Mouse (Mus musculus): ENCODE results near the gene Ubtf. TPM values are rescaled to one million over a fixed set of nuclear protein-coding genes. Genes with fewer than 3 reads are reported as not detected.

Ubtf gene
- total RNA-seq, 2 experiments from 2014 or later: 34.1 to 131 TPM

GRCm38 (mm10) chr11:102268520-102269244, 50.9 kb downstream of the Ubtf start, which contains the start of gene Asb16:
Gene Asb16 (plus strand): TSS chr11:102268743.
- ATAC-seq (replicated peaks; ENCODE audit: poor library complexity): no peak

- ATAC-seq (replicated peaks; ENCODE audit: poor library complexity): peak; percentile 95
These were observed 52.1 kb downstream of the Ubtf start for GRCm38 (mm10) chr11:102267480-102267879.

- ATAC-seq (replicated peaks; ENCODE audit: poor library complexity): no peak
These were observed 52.7 kb downstream of the Ubtf start for GRCm38 (mm10) chr11:102266631-102267355.

GRCm38 (mm10) chr11:102265816-102266215, 53.7 kb downstream of the Ubtf start:
- ATAC-seq (replicated peaks; ENCODE audit: poor library complexity): no peak

GRCm38 (mm10) chr11:102263211-102263610, 56.3 kb downstream of the Ubtf start:
- ATAC-seq (replicated peaks; ENCODE audit: poor library complexity): no peak

GRCm38 (mm10) chr11:102258521-102258920, 61.0 kb downstream of the Ubtf start:
- ATAC-seq (replicated peaks; ENCODE audit: poor library complexity): peak; percentile 65

- no peak for ATAC-seq (replicated peaks; ENCODE audit: poor library complexity)
These were observed 61.4 kb downstream of the Ubtf start for GRCm38 (mm10) chr11:102258095-102258494.

GRCm38 (mm10) chr11:102257514-102257913, 62.0 kb downstream of the Ubtf start:
- peak; percentile 66 for ATAC-seq (replicated peaks; ENCODE audit: poor library complexity)

Other genes with a start within 250 kb of the Ubtf start
- gene Mpp2, start 231.2 kb downstream of the Ubtf start, total RNA-seq (2015): 0.22 and 0.24 TPM in 2 replicates
- 0.08 and 0.71 TPM in 2 replicates for gene Mpp2, start 231.2 kb downstream of the Ubtf start, total RNA-seq (2017)
- not detected in 2 replicates for gene Ppy, start 218.4 kb downstream of the Ubtf start, total RNA-seq (2015)
- gene Ppy, start 218.4 kb downstream of the Ubtf start, total RNA-seq (2017): not detected in 2 replicates
- not detected in 2 replicates for gene Pyy, start 211.9 kb downstream of the Ubtf start, total RNA-seq (2015)
- not detected in 2 replicates for gene Pyy, start 211.9 kb downstream of the Ubtf start, total RNA-seq (2017)
- gene Nags, start 174.2 kb downstream of the Ubtf start, total RNA-seq (2015): 0.29 and 0.39 TPM in 2 replicates
- gene Nags, start 174.2 kb downstream of the Ubtf start, total RNA-seq (2017): 0.20 TPM in 1 of 2 replicates, not detected in the other
- gene Tmem101, start 163.3 kb downstream of the Ubtf start, total RNA-seq (2015): 8.1 and 11.5 TPM in 2 replicates
- gene Tmem101, start 163.3 kb downstream of the Ubtf start, total RNA-seq (2017): 14.9 and 17.5 TPM in 2 replicates
- 127 and 133 TPM in 2 replicates for gene Lsm12, start 134.4 kb downstream of the Ubtf start, total RNA-seq (2015)
- gene Lsm12, start 134.4 kb downstream of the Ubtf start, total RNA-seq (2017): 67.8 and 79.1 TPM in 2 replicates
- gene G6pc3, start 130.1 kb downstream of the Ubtf start, total RNA-seq (2015): 106 and 144 TPM in 2 replicates
- 61.8 and 65.0 TPM in 2 replicates for gene G6pc3, start 130.1 kb downstream of the Ubtf start, total RNA-seq (2017)
- 18.6 and 20.6 TPM in 2 replicates for gene Hdac5, start 89.6 kb downstream of the Ubtf start, total RNA-seq (2015)
- 18.7 and 22.1 TPM in 2 replicates for gene Hdac5, start 89.6 kb downstream of the Ubtf start, total RNA-seq (2017)
- gene BC030867, start 70.9 kb downstream of the Ubtf start, total RNA-seq (2015): 20.7 and 21.1 TPM in 2 replicates
- gene BC030867, start 70.9 kb downstream of the Ubtf start, total RNA-seq (2017): 5.9 and 6.7 TPM in 2 replicates
- 1.5 and 2.0 TPM in 2 replicates for gene Asb16, start 51.0 kb downstream of the Ubtf start, total RNA-seq (2015)
- 0.54 and 0.58 TPM in 2 replicates for gene Asb16, start 51.0 kb downstream of the Ubtf start, total RNA-seq (2017)
- 15.3 and 16.3 TPM in 2 replicates for gene Tmub2, start 34.8 kb downstream of the Ubtf start, total RNA-seq (2015)
- 21.4 and 24.8 TPM in 2 replicates for gene Tmub2, start 34.8 kb downstream of the Ubtf start, total RNA-seq (2017)
- 19.0 and 19.1 TPM in 2 replicates for gene Atxn7l3, start 23.1 kb downstream of the Ubtf start, total RNA-seq (2015)
- 19.5 and 25.6 TPM in 2 replicates for gene Atxn7l3, start 23.1 kb downstream of the Ubtf start, total RNA-seq (2017)
- gene Slc4a1, start 46.5 kb upstream of the Ubtf start, total RNA-seq (2015): 1.1 and 2.0 TPM in 2 replicates
- 0.61 and 0.62 TPM in 2 replicates for gene Slc4a1, start 46.5 kb upstream of the Ubtf start, total RNA-seq (2017)
- not detected in 2 replicates for gene Rundc3a, start 73.7 kb upstream of the Ubtf start, total RNA-seq (2015)
- gene Rundc3a, start 73.7 kb upstream of the Ubtf start, total RNA-seq (2017): not detected in 2 replicates
- 95.5 and 124 TPM in 2 replicates for gene Slc25a39, start 88.2 kb upstream of the Ubtf start, total RNA-seq (2015)
- 48.7 and 52.7 TPM in 2 replicates for gene Slc25a39, start 88.2 kb upstream of the Ubtf start, total RNA-seq (2017)
- gene Grn, start 110.6 kb upstream of the Ubtf start, total RNA-seq (2015): 119 and 136 TPM in 2 replicates
- gene Grn, start 110.6 kb upstream of the Ubtf start, total RNA-seq (2017): 44.0 and 45.4 TPM in 2 replicates
- 0.05 and 0.07 TPM in 2 replicates for gene Fam171a2, start 127.9 kb upstream of the Ubtf start, total RNA-seq (2015)
- gene Fam171a2, start 127.9 kb upstream of the Ubtf start, total RNA-seq (2017): 0.04 and 0.24 TPM in 2 replicates
- 5.3 and 6.4 TPM in 2 replicates for gene Itga2b, start 150.4 kb upstream of the Ubtf start, total RNA-seq (2015)
- gene Itga2b, start 150.4 kb upstream of the Ubtf start, total RNA-seq (2017): 14.2 and 22.3 TPM in 2 replicates
- gene Gpatch8, start 236.7 kb upstream of the Ubtf start, total RNA-seq (2015): 18.1 and 24.4 TPM in 2 replicates
- 17.4 and 23.5 TPM in 2 replicates for gene Gpatch8, start 236.7 kb upstream of the Ubtf start, total RNA-seq (2017)